Mouse (Mus musculus) layer of hippocampus, postnatal 10 days (tissue): ENCODE data around the gene Hist1h2bc. TPM values are rescaled to one million over a fixed set of nuclear protein-coding genes. Genes with fewer than 3 reads are reported as not detected.
"Not testable (repeated sequence)": the region's sequence is repeated elsewhere in the genome, so short reads cannot be mapped to it uniquely, and the experiment has no call there.

Experiments used
- DNase-seq, 2 experiments: peaks; one replicate each; pipeline ENCODE4 v3.0.0; 2021; ENCODE audit warnings: low spot score in 2 of 2
- total RNA-seq, 2 experiments: library from RNA; stranded (reverse); gene quantifications; 2 replicates each; pipeline ENCODE4 v1.2.3; 2021

The Hist1h2bc gene
- total RNA-seq, 2 experiments from 2014 or later = 27.9 to 28.0 TPM

DNA sequence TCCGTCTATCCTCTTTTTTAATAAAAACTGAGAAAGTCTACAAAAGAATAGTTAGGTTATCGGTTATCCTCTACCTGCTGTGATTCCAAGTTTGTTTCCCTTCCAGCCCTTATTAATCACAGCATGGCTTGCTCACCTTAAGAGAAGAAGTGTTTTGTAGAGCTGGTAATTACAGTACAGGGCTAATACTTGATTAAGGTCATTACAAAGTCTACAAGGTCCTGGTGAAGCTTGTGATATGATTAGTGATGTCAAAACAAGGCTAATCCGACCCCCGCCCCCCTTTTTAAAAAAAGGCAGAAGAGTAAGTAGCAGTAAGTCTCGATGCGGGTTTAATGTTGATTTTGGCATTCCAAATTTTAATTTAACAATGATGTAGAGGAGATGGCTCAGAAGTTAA, 15.0 kb downstream of the Hist1h2bc start:
- DNase-seq = no peak

DNA sequence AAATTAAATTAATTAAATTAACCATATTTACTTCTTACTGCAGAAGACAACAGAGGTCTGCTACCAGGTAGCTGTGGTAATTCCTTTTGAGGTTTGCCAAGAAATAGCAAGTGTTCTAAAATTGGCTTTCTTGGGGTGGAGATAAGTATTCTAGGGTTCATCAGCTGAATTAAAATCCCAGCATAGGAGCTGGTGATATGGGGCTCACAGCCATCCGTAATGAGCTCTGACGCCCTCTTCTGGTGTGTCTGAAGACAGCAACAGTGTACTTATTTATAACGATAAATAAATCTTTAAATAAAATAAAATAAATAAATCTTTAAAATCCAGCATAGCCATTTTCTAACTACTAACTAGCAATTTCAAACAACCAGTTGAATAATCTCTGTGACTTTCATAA, 15.8 kb downstream of the Hist1h2bc start:
- DNase-seq = no peak

DNA sequence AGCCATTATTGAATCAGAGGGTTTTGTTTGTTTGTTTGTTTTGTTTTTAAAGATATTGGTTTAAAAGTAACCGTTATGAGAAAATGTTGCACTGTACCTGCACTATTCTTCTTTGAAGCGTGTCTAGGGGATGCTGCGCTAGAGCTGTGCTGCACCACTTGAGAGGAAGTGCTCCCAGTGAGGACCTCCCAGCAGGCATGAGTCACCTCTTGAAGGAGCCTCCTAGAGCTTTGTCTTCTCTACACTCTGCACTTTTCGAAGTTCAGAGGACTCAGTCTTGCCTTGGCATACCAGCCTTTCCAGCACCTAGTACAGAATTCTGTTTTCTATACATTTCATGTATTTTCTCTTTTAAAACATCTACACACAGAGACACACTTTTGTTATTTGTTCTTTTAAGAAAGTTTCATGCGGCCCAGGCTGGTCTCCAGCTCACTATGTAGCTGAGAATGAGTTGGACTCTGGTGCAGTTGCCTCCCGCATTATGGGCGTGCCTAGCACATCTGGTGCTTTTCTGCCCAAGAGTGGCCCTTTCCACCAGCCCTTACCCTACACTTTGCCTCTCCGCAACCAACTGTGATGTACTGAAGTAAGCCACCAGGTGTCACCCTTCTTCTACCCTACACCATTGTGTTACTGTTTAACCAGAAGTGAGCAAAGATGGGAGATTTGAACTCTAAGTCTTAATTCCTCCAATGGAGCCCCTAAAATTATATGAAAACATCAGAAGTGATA, 17.0 kb downstream of the Hist1h2bc start:
- peak; percentile 73 to 77 for DNase-seq

DNA sequence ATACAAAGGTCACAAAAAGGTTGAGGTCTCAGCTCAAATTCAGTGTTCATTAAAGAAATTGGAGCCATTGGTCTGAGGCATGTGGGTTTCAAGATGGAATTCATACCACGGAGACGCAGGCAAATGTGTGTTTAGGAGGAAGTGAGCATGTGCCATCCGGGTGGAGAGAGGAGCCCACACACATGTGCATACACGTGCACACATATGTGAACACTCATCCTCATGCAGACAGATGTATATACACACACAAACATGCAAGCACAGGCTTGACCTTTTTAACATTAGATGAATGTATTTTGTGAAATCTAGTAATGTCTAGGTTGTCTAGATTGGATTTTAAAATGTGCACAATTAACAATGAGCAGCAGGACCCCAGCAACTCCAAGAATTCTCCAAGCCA, 18.2 kb downstream of the Hist1h2bc start:
- no peak for DNase-seq

DNA sequence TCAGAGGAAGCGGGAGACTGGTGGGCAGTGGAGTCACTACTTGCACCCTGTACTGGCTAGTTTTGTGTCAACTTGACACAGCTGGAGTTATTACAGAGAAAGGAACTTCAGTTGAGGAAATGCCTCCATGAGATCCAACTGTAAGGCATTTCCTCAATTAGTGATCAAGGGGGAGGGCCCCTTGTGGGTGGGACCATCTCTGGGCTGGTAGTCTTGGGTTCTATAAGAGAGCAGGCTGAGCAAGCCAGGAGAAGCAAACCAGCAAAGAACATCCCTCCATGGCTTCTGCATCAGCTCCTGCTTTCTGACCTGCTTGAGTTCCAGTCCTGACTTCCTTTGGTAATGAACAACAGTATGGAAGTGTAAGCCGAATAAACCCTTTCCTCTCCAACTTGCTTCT, 18.8 kb downstream of the Hist1h2bc start:
- not testable (repeated sequence) for DNase-seq

DNA sequence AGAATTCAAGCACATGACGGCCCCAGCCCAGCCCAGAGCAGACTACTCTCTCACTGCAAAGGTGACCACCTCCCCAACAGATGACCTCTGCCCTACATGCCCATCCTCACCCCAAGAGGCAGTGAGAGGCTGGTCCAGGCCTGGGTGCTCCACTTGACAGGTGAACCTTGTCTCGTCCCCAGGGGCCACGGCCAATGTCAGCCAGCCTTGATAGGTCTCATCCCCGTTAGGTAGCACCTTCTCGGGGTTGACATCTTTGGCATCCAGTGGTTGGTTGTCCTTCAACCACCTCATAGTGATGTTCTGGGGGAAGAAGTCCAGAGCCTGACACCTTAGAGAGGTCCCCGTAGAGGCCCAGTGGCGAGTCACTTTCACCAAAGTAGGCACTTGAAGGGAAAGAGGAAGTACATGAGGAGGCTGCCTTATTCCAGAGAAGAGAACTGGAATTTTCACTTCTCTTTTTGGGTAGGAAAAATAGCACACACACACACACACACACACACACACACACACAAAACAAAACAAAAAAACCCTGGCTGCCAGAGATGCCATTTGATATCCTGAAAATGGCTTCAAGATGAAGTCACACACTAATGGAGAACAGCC, 21.9 kb downstream of the Hist1h2bc start:
- DNase-seq = peak in 1 of 2 experiments; percentile 8

DNA sequence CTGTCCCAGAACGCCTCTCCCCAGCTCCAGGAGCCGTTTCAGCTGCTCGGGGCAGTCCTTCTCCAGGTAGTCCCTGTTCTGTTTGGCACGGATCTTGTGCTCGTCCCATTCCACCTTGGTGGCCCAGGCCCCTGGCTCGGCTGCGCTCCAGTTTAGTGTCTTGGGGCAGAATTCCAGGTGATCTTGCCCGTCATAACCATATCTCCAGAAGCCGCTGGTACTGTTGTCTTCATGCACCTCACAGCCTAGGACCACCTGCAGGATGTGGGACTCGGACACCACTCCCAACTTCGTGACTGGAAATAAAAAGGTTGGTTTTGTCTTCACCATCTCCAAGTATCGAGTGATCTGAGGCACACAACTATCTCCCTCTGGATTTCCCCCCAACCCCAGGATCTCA, 22.8 kb downstream of the Hist1h2bc start:
- peak in 1 of 2 experiments; percentile 6 for DNase-seq

DNA sequence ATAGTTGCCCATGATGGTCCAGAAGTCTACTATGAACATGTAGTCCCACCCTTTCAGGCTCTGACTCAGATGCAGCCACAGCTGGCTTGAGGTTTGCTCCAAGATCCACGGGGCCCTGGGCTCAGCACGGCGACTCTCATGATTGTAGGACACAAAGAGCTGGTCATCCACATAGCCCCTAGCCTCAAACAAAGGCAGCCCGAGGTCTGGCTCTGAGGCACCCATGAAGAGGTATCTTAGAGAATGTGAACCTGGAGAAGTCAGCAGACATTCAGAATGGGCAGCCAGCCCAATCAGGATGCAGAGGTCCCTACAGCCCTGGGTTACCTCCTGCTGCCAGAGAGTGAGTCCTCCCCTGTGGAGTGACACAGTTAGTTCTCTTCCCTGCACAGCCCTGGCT, 24.0 kb downstream of the Hist1h2bc start:
- peak in 1 of 2 experiments; percentile 7 for DNase-seq

DNA sequence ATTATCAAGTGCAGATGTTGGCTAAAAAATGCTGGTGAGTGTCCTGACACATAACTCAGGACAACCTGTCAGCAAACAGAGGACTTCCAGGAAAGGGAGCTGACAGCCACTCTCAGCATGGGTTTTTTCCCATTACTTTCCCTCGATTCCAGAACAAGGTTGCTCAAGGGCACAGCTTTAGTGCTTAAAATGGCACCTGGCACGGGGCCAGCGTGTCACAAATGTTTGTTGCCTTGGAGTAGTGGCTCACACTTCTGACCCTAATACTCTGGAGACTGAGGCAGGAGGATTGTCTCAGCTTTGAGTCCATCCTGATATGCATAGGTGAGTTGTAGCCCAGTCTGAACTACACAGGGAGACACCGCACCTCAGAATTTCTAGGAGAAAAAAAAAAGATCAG, 24.7 kb downstream of the Hist1h2bc start:
- peak in 1 of 2 experiments; percentile 4 for DNase-seq

DNA sequence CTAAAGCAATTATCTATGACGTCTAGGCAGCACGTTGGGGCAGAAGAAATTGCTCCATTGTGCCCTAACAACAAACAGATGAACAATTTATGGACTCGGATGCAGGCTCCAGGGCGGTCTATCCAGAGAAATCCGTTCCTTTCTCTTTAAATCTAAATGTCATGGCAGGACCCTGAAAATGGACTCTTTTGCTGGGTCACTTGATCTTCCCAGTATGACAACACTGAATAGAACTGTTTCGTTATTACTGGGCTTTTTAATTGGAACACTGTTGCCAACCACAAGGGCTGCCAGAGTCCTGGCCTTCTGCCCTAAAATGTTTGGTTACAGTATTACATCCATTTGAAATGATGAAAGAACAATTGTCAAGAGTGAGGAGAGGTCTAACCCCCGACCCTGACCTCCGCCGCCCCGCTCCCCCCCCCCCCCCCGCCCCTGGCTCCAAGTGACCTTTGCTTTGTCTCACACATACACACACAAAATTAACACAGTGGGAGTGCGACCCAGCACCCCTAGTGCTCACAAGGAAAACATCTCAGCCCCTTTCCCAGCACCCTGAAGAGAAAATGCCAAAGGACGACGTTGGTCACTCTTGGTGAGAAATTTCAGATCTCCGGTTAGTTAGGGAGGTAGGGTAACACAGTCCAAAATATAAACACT, 25.8 kb downstream of the Hist1h2bc start:
- no peak for DNase-seq

DNA sequence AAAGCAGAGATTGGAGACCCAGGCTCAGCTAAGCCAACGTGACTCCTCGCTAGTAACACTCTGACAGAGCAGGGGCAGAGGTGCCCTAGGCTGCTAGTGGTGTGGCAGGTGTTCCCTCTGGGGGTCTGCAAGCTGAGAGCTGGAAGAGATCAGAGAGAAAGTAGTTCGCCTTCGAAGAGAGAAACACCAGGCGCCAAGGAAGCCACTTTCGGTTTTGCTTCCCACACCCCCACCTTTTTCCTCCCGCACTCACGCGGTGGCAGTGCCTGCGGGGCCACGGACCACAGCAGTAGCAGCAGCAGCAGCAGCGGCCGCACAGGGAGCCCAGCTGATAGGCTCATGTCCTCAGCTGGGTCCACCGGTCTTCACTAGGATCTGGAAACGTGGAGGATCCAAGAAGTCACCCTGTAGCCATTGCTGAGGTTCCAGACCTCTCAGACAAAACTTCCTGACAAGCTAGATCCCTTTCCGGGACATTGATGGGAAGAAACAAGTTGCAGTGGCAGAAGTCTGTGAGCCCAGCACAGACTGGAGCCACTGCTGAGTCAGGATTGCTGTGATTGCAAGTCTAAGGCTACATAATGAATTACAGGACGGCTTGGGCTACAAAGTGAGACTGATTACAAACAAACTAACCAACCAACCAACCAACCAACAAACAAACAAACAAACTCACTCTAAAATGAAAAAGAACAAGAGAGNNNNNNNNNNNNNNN, 26.5 kb downstream of the Hist1h2bc start, which contains the start of gene Hfe:
Gene Hfe (minus strand): TSS at position 481 of the 716 bp plus-strand sequence.
- DNase-seq = peak in 1 of 2 experiments; percentile 45

DNA sequence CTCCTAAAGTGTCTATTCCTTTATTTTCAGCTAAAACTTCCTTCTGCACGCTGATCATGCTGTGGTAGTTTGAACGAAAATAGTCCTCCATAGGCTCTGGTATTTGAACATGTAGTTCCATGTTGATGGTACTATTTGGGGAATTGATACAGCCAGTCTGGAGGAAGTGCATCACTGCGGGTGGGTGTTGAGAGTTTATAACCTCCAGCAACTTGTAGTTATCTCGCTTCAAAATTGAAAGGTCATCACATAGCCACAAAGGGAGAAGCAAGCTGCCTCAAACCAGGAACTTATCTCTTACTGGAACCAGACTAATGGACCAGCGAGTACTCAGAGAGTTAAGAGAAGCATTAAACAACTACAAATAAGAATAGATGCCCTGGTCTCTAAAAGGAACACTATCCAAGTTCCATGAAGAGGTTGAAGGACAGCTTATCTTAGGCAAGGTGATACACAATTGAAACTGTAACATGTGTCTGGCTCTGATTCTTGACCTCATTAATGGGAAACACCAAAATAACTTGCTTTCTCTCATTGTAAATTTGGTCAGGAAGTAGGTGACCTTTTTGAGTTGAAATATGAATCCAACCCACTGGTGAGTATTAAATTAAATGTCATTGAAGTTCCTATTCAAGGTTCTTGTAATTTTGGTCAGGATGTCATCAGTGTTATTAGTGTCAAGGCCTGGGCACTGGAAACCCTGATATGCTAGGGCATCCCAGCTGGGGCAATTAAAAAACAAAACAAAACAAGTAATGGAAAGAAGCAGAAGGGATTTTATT, 32.5 kb downstream of the Hist1h2bc start:
- DNase-seq = no peak

DNA sequence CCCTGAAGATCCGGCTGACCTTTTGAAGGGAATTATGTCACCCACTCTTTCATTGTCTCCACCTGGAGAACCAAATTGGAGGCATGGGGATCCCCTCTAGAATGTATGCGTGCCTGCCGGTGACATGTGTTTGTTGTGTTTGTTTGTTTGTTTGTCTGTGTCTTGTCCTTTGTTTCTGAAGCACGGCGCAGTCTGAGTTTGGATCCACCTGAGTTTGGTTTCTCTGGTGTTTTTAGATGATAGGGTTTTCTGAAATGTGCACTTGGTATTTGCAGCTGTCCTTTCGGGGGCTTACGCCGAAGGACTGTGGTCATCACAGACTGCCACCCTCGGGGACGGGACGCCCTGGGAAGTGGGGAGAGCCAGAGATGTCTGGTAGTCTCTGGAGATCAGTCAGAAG, 33.2 kb downstream of the Hist1h2bc start:
- peak in 1 of 2 experiments; percentile 6 for DNase-seq

DNA sequence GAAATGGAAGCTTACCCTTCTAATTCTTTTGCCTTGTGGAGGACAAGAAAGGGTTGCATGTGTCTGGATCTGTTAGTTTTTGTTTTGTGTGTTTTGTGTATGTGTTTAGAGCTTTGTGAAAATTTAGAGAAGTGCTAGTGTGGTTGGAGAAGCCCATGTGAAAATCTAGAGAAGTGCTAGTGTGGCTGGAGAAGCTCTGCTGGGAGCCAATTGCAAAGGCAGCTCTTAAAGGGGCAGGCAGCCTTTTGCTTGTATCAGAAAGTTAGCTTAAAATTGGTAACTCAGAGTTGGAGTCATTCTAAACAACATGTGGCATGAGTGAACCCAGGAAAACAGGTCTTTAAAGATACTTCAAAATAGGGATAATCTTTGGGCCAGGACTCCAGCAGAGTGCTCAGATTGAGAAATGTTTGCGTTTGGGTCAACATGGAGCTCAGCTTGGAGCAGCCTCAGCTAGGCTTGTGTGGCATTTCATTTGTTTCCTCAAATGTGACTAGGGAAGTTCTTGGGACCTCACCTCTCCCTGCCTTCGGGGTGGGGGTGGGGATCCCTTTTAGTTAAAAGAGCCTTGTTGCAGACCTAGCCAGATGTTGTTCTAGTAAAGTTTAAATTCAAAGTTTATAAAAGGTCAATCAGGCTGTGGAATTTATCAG, 33.7 kb downstream of the Hist1h2bc start:
- DNase-seq = peak in 1 of 2 experiments; percentile 4

DNA sequence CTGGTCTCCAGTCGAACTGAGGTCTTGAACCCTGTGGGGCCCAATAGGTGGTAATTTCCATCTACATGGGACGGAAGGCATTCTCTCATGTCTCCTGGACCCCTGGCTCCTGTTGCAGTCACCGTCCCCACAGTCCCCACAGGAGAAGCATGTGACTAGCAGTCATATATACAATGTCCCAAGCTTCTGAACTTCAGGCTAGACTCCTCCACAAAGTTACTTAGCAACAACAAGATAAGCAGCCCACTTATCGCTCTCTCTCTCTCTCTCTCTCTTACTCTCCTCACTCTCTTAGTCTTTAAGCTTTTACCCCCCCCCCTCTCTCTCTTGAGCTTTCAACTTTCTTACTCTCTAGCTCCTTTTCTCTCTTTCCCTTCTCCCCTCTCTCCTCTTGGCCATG, 40.2 kb downstream of the Hist1h2bc start:
- DNase-seq = peak in 1 of 2 experiments; percentile 4

DNA sequence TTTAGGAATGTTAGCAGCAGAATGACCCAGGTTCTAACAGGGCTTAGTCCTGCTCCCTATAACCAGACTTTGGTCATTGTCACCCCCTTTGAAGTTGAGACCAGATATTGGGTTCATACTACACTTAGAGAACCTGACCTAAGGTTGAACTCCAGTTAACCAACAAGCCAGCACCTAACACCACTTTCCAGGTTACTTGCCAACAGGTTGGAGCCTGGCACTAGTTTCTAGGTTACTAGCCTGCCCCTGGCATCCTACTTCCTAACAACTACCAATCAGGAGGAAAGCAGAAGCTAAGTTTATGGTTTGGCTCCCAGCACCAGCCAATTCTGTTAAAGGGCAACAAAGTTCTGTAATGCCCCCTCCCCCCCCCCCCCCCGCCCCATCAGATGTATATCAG, 41.2 kb downstream of the Hist1h2bc start:
- peak in 1 of 2 experiments; percentile 6 for DNase-seq

DNA sequence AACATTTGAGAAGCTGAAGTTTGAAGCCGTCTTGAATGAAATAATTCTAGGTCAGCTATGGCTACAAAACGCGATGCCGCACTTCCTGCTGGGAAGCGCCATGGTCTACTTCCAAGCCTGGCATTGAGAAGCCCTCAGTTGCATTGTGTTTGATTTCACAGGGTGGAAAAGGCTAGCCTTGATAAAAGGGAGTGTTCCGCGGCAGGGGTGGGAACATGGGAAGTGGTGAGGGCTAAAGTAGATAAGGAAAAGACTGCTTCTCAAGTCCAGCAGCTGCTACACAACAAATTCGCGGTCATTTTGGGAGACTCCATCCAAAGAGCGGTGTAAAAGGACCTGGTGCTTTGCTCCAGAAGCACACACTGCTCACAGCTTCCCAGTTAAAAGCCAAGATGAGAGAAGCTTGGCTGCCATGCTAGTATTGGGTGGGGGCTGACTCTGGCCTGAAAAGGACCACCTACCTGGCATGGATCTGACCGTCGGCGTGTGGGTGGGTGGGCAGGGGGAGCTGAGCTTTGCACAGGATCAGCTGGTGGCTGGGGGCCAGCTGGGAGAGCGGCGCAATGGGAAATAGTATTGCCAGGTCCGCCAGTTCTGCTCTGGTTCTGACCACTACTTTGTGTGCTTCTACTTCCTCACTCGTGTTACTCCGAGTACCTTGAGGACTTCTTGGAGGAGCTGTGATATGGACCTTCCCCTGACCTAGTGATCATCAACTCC, 44.6 kb downstream of the Hist1h2bc start:
- peak in 1 of 2 experiments; percentile 4 for DNase-seq

DNA sequence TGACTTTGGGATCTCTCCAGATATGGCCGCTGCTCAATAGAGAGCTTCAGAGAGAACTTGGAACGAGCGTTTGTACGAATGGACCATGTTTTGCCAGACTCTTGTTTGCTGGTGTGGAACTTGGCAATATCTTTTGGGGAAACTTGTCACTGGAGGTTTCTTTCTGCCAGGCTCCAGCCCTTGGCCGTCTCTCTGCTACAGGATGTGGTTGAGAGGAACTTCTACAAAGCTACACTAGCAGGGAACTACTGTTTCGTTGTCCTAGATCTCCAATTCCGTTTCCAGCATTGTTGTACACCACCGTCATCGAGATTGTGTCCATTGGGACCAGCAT, 45.2 kb downstream of the Hist1h2bc start:
- peak in 1 of 2 experiments; percentile 12 for DNase-seq

DNA sequence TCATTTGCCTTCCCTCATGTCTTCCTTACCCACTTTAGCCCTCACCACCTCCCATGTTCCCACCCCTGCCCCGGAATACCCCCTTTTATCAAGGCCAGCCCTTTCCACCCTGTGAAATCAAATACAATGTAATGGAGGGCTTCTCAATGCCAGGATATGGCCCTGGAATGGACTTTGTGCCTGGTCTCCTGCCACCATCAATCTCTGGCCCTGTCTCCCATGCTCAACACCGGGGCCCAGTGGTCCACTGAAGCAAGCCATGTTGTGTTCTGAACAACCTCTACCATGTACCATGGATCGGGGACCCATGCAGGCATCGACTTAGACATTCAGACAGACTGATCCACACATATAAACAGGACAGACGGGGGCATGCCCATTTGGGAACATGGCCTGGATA, 45.7 kb downstream of the Hist1h2bc start:
- no peak for DNase-seq

DNA sequence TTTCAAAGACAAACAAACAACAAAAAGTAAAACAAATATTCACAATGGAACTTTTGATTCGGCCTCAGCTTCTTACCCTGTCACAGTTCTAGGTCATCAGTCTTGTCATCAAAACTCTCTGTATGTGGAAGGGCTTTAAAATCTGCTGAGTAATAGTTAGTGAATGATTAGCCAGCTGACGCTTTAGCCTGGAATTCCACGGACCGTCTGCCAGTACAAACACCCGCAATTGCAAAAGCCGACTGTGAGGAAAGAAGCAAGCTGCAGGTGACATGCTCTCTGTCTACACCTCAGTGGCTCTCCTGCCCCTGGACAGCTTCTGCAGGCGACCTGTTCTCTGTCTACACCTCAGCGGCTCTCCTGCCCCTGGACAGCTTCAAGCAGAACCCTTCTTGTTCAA, 46.5 kb downstream of the Hist1h2bc start:
- no peak for DNase-seq
